Mouse (Mus musculus) gonadal fat pad, adult 2 months (tissue): Measurements from ENCODE around the gene Tango2. TPM values are rescaled to one million over a fixed set of nuclear protein-coding genes. Genes with fewer than 3 reads are reported as not detected.

ENCODE experiments used
- DNase-seq: peaks from one replicate; pipeline ENCODE4 v3.0.0-alpha.2; 2012; ENCODE audit warnings: low read depth
- polyA plus RNA-seq: library from polyadenylated mRNA; depleted of rRNA; stranded (reverse); fragments of >200 nt; gene quantifications from 2 replicates; pipeline ENCODE4 v1.2.3, GENCODE M21; 2012

Tango2 gene
- polyA plus RNA-seq, 1 experiment = 43.2 TPM

- no peak for DNase-seq
These were observed 35.3 kb upstream of the Tango2 start for GRCm38 (mm10) chr16:18383045-18383726.

GRCm38 (mm10) chr16:18381621-18382258, 33.8 kb upstream of the Tango2 start:
- DNase-seq = no peak

GRCm38 (mm10) chr16:18380495-18381063, 32.7 kb upstream of the Tango2 start:
- DNase-seq = no peak

- DNase-seq = no peak
These were observed 31.6 kb upstream of the Tango2 start for GRCm38 (mm10) chr16:18379338-18380001.

- DNase-seq = no peak
These were observed 30.6 kb upstream of the Tango2 start for GRCm38 (mm10) chr16:18378489-18378888.

GRCm38 (mm10) chr16:18377203-18377602, 29.3 kb upstream of the Tango2 start:
- DNase-seq = no peak

GRCm38 (mm10) chr16:18376297-18376954, 28.5 kb upstream of the Tango2 start:
- DNase-seq = no peak

- DNase-seq = no peak
These were observed 25.7 kb upstream of the Tango2 start for GRCm38 (mm10) chr16:18373632-18374031.

GRCm38 (mm10) chr16:18370197-18370596, 22.3 kb upstream of the Tango2 start:
- no peak for DNase-seq

GRCm38 (mm10) chr16:18366849-18367248, 18.9 kb upstream of the Tango2 start:
- no peak for DNase-seq

GRCm38 (mm10) chr16:18362948-18363347, 15.0 kb upstream of the Tango2 start:
- DNase-seq = no peak

GRCm38 (mm10) chr16:18360151-18360805, 12.4 kb upstream of the Tango2 start:
- no peak for DNase-seq

GRCm38 (mm10) chr16:18357977-18358376, 10.1 kb upstream of the Tango2 start:
- no peak for DNase-seq

GRCm38 (mm10) chr16:18356961-18357360, 9.1 kb upstream of the Tango2 start:
- no peak for DNase-seq

- no peak for DNase-seq
These were observed 5.2 kb upstream of the Tango2 start for GRCm38 (mm10) chr16:18353106-18353505.

- no peak for DNase-seq
These were observed 3.6 kb upstream of the Tango2 start for GRCm38 (mm10) chr16:18351313-18352055.

GRCm38 (mm10) chr16:18349761-18350325, 1.9 kb upstream of the Tango2 start:
- no peak for DNase-seq

GRCm38 (mm10) chr16:18348601-18349175, 785 bp upstream of the Tango2 start:
- DNase-seq = no peak

- DNase-seq = no peak
These were observed 2.7 kb downstream of the Tango2 start for GRCm38 (mm10) chr16:18345243-18345642.

- DNase-seq = no peak
These were observed 4.1 kb downstream of the Tango2 start for GRCm38 (mm10) chr16:18343778-18344177.
